Mouse (Mus musculus) liver, embryonic 12.5 days (tissue): Measurements from ENCODE around the gene Trabd2b. TPM values are rescaled to one million over a fixed set of nuclear protein-coding genes. Genes with fewer than 3 reads are reported as not detected.

Experiments used
- ATAC-seq: fragments of 200-750 bp; cut with Nextera tagmentation; 2 replicates; pipeline ENCODE4 v1.8.0; 2017; ENCODE audit warnings: moderate number of reproducible peaks, mild to moderate bottlenecking, moderate library complexity
- H3K27ac ChIP-seq: fragments of 300-500 bp; sonication (generic); 2 replicates; pipeline ENCODE4 v1.5.1; 2016; ENCODE audit warnings: mild to moderate bottlenecking
- H3K27me3 ChIP-seq: fragments of 300-500 bp; sonication (generic); replicated peaks from 2 replicates; pipeline ENCODE4 v1.6.1; 2016; ENCODE audit warnings: mild to moderate bottlenecking, moderate library complexity
- H3K36me3 ChIP-seq: fragments of 300-500 bp; sonication (generic); 2 replicates; pipeline ENCODE4 v1.6.1; 2016; ENCODE audit warnings: mild to moderate bottlenecking, moderate library complexity
- H3K4me1 ChIP-seq: fragments of 300-500 bp; sonication (generic); 2 replicates; pipeline ENCODE4 v1.6.1; 2016
- H3K4me2 ChIP-seq: fragments of 300-500 bp; sonication (generic); 2 replicates; pipeline ENCODE4 v1.6.1; 2016; ENCODE audit warnings: mild to moderate bottlenecking, moderate library complexity
- H3K4me3 ChIP-seq: fragments of 300-500 bp; sonication (generic); 2 replicates; pipeline ENCODE4 v1.5.1; 2016; ENCODE audit warnings: mild to moderate bottlenecking, moderate library complexity
- H3K9ac ChIP-seq: fragments of 300-500 bp; sonication (generic); 2 replicates; pipeline ENCODE4 v1.6.1; 2016; ENCODE audit warnings: mild to moderate bottlenecking, moderate library complexity
- H3K9me3 ChIP-seq: fragments of 300-500 bp; sonication (generic); replicated peaks from 2 replicates; pipeline ENCODE4 v1.6.1; 2016; ENCODE audit warnings: mild to moderate bottlenecking, moderate library complexity
- WGBS: fragments of 180-500 bp; shearing (Covaris S2); methylation state at CpG from one replicate; pipeline ENCODE4 v1.1.7; 2016; ENCODE audit not compliant: insufficient replicate concordance; 5-methylcytosine and 5-hydroxymethylcytosine counted together
- polyA plus RNA-seq: library from polyadenylated mRNA; unstranded; fragments of >200 nt; fragmentation: Nextera tagmentation; extraction: Ambion mirVana; gene quantifications from 2 replicates; pipeline ENCODE4 v1.2.1, GENCODE M21; 2016

Gene Trabd2b
- polyA plus RNA-seq, 1 experiment from 2014 or later: 0.38 TPM

- Histone ChIP-seq H3K36me3 (no peaks in the 10 kb centered on the region), H3K4me1 (no peaks in the 10 kb centered on the region), H3K9ac (no peak overlapping the region), H3K9me3 (no peaks in the 10 kb centered on the region), H3K27ac (no peak overlapping the region), H3K4me2 (no peak overlapping the region), H3K4me3 (no peak overlapping the region), H3K27me3 (no peaks in the 10 kb centered on the region)
- no peak for ATAC-seq
- 44% methylated on average over 2 of the region's 2 CpGs for WGBS
These were observed 13.6 kb downstream of the Trabd2b start for GRCm38 (mm10) chr4:114420154-114420553.

- Histone ChIP-seq H3K27ac (no peak overlapping the region), H3K4me3 (no peak overlapping the region), H3K9me3 (no peaks in the 10 kb centered on the region), H3K4me1 (no peaks in the 10 kb centered on the region), H3K4me2 (no peak overlapping the region), H3K27me3 (no peaks in the 10 kb centered on the region), H3K9ac (no peak overlapping the region), H3K36me3 (no peaks in the 10 kb centered on the region)
- no peak for ATAC-seq
- WGBS: 47% methylated on average over 6 of the region's 6 CpGs
These were observed 16.6 kb downstream of the Trabd2b start for GRCm38 (mm10) chr4:114423084-114423483.

DNA sequence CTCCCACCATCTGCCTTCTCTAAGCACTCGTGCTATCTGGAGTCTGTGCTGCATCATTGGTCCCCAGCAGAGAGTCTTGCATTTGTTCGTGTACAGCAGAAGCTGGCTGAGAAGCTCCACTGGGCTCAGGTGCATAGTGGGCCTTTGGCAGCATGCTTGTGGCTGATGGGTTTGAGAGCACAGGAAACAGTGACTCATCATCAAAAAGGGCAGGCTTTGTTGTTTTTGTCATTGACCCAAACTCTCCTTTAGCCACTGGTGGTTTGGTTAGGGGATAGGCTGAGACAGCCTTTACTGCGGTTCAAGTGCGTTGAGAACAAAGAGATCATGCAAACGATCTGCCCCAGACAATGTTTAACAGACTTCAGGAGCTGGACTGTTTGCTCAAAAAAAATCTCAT lies 19.3 kb downstream of the Trabd2b start:
- ATAC-seq: no peak
- 41% methylated on average over 5 of the region's 5 CpGs for WGBS
- no peak overlapping the region for H3K4me2 ChIP-seq

DNA sequence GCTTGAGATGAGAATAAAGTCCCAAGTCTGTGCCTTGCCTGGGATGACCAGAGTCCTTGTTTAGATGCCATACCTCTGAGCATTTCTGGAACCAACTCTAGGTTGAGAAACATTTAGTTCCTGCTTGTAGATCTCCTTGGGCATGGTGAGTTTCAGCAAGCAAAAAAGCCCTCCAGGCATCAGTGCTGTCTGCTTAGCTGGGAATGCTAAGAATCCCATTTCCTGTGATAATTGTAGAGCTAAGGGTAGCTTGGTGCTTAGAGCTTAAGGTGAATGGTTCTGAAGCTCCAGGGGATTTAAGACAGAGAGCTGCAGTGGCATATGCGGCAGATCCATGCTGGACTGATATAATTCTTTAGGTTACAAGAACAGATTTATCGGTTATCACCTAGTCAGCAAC lies 26.2 kb downstream of the Trabd2b start:
- Histone ChIP-seq H3K4me1 (no peaks in the 10 kb centered on the region), H3K27ac (no peak overlapping the region), H3K36me3 (no peaks in the 10 kb centered on the region), H3K9me3 (no peaks in the 10 kb centered on the region), H3K4me2 (no peak overlapping the region), H3K4me3 (no peak overlapping the region), H3K27me3 (no peaks in the 10 kb centered on the region), H3K9ac (no peak overlapping the region)
- ATAC-seq: no peak
- WGBS: 56% methylated on average over 2 of the region's 2 CpGs

More for the DNA sequence above, 19.3 kb downstream of the Trabd2b start:
- no peaks in the 10 kb centered on the region for H3K4me1 ChIP-seq
- H3K27ac ChIP-seq: no peak overlapping the region
- H3K9ac ChIP-seq: no peak overlapping the region
- no peaks in the 10 kb centered on the region for H3K27me3 ChIP-seq
- no peak overlapping the region for H3K4me3 ChIP-seq
- H3K36me3 ChIP-seq: no peaks in the 10 kb centered on the region
- H3K9me3 ChIP-seq: no peaks in the 10 kb centered on the region

DNA sequence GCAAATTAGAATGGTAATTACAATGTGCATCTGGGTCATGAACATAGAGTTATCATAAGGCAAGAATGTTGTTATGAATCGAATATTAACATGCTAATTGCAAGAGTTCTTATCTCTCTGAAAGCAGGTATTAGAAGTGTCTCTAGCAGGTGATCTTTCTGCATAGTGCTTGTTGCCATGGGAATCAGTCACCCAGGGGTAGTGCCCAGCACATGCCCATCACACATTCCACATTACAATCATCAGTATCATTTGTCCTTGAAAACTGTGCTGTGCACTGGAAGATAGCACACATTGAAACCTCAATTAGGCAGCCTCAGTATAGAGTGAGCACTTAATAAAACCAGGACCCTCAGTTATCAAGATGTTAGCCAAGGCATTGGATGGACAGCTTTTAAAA lies 26.9 kb downstream of the Trabd2b start:
- H3K4me2 ChIP-seq: no peak overlapping the region

DNA sequence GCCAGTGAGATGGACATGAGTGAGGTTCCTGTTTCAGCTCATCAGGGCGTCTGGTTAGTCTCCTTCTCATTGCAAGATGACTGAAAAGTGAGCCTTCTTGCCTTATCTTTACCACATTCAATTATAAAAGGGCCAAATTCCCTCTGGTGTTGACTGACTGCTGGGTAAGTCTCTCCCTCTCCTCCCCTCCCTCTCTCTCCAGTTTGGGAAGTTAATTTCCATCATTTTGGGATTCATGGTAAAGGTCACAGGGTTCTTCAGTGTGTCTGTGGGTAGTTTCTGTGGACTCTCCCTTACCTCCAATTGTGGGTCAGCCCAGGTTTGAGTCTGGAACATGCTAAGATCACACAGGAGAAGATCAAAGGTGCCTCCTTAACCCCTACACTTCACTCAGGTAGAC lies 28.2 kb downstream of the Trabd2b start:
- ATAC-seq: no peak
- Histone ChIP-seq H3K27ac (no peak overlapping the region), H3K4me2 (no peak overlapping the region), H3K4me3 (no peak overlapping the region), H3K36me3 (no peaks in the 10 kb centered on the region), H3K9ac (no peak overlapping the region), H3K27me3 (no peaks in the 10 kb centered on the region), H3K4me1 (no peaks in the 10 kb centered on the region), H3K9me3 (no peaks in the 10 kb centered on the region)
- 48% methylated on average over 1 of the region's 1 CpGs for WGBS

More for the DNA sequence above, 26.9 kb downstream of the Trabd2b start:
- no peak overlapping the region for H3K4me3 ChIP-seq
- no peaks in the 10 kb centered on the region for H3K9me3 ChIP-seq
- H3K9ac ChIP-seq: no peak overlapping the region
- H3K27ac ChIP-seq: no peak overlapping the region
- 48% methylated on average over 1 of the region's 1 CpGs for WGBS
- no peaks in the 10 kb centered on the region for H3K4me1 ChIP-seq
- H3K36me3 ChIP-seq: no peaks in the 10 kb centered on the region
- no peaks in the 10 kb centered on the region for H3K27me3 ChIP-seq
- no peak for ATAC-seq

DNA sequence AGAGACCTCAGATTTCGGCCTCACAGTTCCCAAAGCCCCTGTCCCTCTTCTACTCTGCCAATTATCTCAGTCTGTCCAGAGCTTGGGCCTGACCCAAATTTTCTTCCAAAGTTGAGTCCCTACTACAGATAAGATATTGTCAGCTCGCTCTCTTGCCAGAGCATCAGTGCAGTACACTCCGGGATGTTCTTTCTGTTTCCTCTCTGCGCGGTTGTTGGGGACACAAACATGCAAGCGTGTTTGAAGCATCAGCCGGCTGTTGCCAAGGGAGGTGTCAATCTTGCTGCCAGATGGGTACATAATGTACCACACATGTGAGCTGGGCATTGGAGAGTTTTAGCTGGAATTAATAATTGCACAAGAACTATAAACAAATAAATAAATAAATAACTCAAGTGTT lies 28.9 kb downstream of the Trabd2b start:
- Histone ChIP-seq H3K27me3 (no peaks in the 10 kb centered on the region), H3K4me3 (no peak overlapping the region), H3K4me2 (no peak overlapping the region), H3K4me1 (no peaks in the 10 kb centered on the region), H3K36me3 (no peaks in the 10 kb centered on the region), H3K27ac (no peak overlapping the region), H3K9ac (no peak overlapping the region), H3K9me3 (no peaks in the 10 kb centered on the region)
- 59% methylated on average over 7 of the region's 7 CpGs for WGBS
- no peak for ATAC-seq

DNA sequence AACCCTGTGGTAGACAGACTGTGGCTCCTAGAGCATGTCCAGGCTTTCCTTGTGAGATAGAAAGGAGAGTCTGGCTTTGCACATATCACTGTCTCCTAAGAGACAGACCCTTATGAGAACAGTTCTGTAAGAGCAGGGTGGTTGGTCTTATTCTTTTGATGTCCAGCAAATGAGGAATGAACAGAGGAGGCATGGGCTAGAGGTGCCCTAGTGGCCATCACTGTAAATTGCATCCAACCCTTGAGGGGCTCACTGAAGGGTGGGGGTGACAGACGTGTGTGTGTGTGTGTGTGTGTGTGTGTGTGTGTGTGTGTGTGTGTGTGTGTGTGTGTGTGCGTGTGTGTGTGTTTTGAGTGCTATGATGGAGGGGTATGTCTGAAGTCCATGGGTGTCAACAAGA lies 32.2 kb downstream of the Trabd2b start:
- 41% methylated on average over 2 of the region's 2 CpGs for WGBS
- Histone ChIP-seq H3K27me3 (no peaks in the 10 kb centered on the region), H3K27ac (no peak overlapping the region), H3K4me2 (no peak overlapping the region), H3K4me3 (no peak overlapping the region), H3K36me3 (no peaks in the 10 kb centered on the region), H3K4me1 (no peaks in the 10 kb centered on the region), H3K9me3 (no peaks in the 10 kb centered on the region), H3K9ac (no peak overlapping the region)
- no peak for ATAC-seq

- WGBS: 50% methylated on average over 2 of the region's 2 CpGs
- H3K4me3 ChIP-seq: no peak overlapping the region
- H3K9me3 ChIP-seq: no peaks in the 10 kb centered on the region
- ATAC-seq: no peak
- no peaks in the 10 kb centered on the region for H3K27me3 ChIP-seq
- no peaks in the 10 kb centered on the region for H3K36me3 ChIP-seq
- no peak overlapping the region for H3K27ac ChIP-seq
- H3K4me2 ChIP-seq: no peak overlapping the region
- H3K4me1 ChIP-seq: no peaks in the 10 kb centered on the region
- H3K9ac ChIP-seq: no peak overlapping the region
These were observed 35.7 kb downstream of the Trabd2b start for GRCm38 (mm10) chr4:114442186-114442585.

- WGBS: 57% methylated on average over 3 of the region's 3 CpGs
- no peak overlapping the region for H3K27ac ChIP-seq
These were observed 36.1 kb downstream of the Trabd2b start for GRCm38 (mm10) chr4:114442661-114443060.

GRCm38 (mm10) chr4:114448393-114449052 lies 42.0 kb downstream of the Trabd2b start:
- no peaks in the 10 kb centered on the region for H3K27me3 ChIP-seq
- no peak overlapping the region for H3K4me3 ChIP-seq
- H3K9me3 ChIP-seq: no peaks in the 10 kb centered on the region
- no peak overlapping the region for H3K27ac ChIP-seq
- no peaks in the 10 kb centered on the region for H3K36me3 ChIP-seq
- H3K4me2 ChIP-seq: no peak overlapping the region
- no peak for ATAC-seq
- WGBS: 71% methylated on average over 9 of the region's 9 CpGs
- no peak overlapping the region for H3K9ac ChIP-seq
- H3K4me1 ChIP-seq: no peaks in the 10 kb centered on the region

More at GRCm38 (mm10) chr4:114442661-114443060, 36.1 kb downstream of the Trabd2b start:
- Histone ChIP-seq H3K9me3 (no peaks in the 10 kb centered on the region), H3K27me3 (no peaks in the 10 kb centered on the region), H3K4me2 (no peak overlapping the region), H3K9ac (no peak overlapping the region), H3K36me3 (no peaks in the 10 kb centered on the region), H3K4me1 (no peaks in the 10 kb centered on the region), H3K4me3 (no peak overlapping the region)
- ATAC-seq: no peak

DNA sequence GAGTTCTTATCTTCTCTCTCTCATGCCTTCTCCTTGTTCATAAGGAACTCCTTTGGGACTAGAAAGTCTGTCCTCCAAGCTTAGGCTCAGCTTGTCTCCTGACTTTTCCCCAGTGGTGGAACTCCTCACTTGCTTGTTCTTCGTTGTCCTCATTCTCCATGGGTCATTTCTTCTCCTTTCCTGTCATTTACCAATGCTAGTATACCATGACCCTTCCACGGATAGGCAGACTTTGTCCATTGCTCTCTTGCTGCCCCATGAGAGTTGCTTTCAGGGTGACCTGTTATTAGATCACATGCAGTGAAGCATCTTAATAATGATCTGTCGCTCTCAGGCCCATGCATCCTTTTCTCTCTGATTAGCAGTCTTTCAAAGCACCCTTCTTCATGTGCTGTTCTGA lies 46.6 kb downstream of the Trabd2b start:
- Histone ChIP-seq H3K9ac (no peak overlapping the region), H3K27me3 (no peaks in the 10 kb centered on the region), H3K4me3 (no peak overlapping the region), H3K4me2 (no peak overlapping the region), H3K27ac (no peak overlapping the region), H3K9me3 (no peaks in the 10 kb centered on the region), H3K4me1 (no peaks in the 10 kb centered on the region), H3K36me3 (no peaks in the 10 kb centered on the region)
- ATAC-seq: no peak
- 46% methylated on average over 3 of the region's 3 CpGs for WGBS

GRCm38 (mm10) chr4:114454016-114454415 lies 47.5 kb downstream of the Trabd2b start:
- Histone ChIP-seq H3K4me2 (no peak overlapping the region), H3K9me3 (no peaks in the 10 kb centered on the region), H3K27me3 (no peaks in the 10 kb centered on the region), H3K4me1 (no peaks in the 10 kb centered on the region), H3K4me3 (no peak overlapping the region), H3K27ac (no peak overlapping the region), H3K36me3 (no peaks in the 10 kb centered on the region), H3K9ac (no peak overlapping the region)
- ATAC-seq: no peak
- WGBS: 64% methylated on average over 4 of the region's 4 CpGs
